Mouse (Mus musculus): ENCODE results near the gene Cabp2. TPM values are rescaled to one million over a fixed set of nuclear protein-coding genes. Genes with fewer than 3 reads are reported as not detected.
"Not testable (repeated sequence)": the region's sequence is repeated elsewhere in the genome, so short reads cannot be mapped to it uniquely, and the experiment has no call there.

Gene Cabp2
- polyA plus RNA-seq, 1 experiment from 2014 or later = 1.7 TPM

DNA sequence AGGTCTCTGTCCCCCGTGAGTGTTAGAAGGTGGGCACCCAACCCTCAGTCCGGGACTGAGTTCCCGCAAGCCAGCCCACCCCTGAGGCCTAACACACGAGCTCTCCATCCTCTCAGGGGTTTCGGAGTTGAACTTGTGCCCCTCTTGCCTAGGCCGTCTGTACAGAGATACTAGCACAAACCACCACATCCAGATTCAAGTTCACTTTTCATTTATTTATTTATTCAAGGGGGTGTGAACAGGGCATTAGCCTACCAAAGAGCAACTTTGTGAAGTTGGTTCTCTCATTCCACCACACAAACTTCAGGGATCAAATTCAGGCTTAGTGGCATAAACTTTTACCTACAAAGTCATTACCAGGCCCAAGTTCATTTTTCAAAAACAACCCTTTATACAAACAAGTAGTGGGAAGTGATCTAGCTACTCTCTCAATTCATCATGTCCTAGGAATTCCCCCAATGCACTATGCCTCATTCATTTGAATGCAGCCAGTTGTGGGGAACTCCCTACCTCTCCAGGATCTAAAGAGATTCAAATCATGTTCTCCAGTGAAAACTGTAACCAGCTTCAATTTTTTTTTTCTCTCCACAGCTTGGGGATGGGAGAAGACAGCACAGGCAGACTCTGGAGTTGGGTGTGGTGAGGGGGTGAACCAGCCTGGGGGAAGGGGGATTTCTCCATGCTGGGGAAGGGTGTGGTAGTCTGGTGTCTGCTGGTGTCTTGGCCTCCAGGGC is 54.0 kb downstream of the Cabp2 start:
- not testable (repeated sequence) for H3K4me3 ChIP-seq (replicated peaks); H3K9ac ChIP-seq; H3K27ac ChIP-seq; H3K9me3 ChIP-seq; H3K27me3 ChIP-seq (replicated peaks); H3K4me1 ChIP-seq (replicated peaks); ATAC-seq; H3K4me2 ChIP-seq (replicated peaks)
- peaks cover 12% of the 10 kb centered on the region for H3K36me3 ChIP-seq
- 83% methylated on average over 6 of the region's 6 CpGs for WGBS

DNA sequence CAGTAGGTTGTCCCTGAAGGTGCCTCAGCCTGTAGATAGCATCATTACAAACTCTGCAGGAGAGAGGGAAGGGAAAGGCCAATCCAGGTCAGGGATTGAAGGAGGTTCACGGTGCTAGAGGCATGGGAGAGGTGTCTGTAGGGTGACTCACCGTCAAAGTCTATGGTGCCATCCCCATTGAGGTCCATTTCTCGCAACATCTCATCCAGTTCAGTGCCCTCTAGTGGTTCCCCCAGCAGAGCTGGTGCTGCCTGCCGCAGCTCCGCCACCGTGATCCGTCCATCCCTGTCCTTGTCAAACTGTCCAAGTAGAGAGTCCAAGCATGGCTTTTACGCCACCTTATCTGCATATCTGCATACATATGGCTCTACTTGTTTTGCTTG is 54.6 kb downstream of the Cabp2 start:
- not testable (repeated sequence) for H3K4me1 ChIP-seq (replicated peaks); H3K27me3 ChIP-seq (replicated peaks); H3K27ac ChIP-seq; H3K4me3 ChIP-seq (replicated peaks); H3K4me2 ChIP-seq (replicated peaks); H3K9me3 ChIP-seq; H3K9ac ChIP-seq
- peaks cover 12% of the 10 kb centered on the region for H3K36me3 ChIP-seq
- peak; percentile 50 for ATAC-seq
- 20% methylated on average over 8 of the region's 8 CpGs for WGBS

- Histone ChIP-seq H3K36me3 (peaks cover 12% of the 10 kb centered on the region), H3K4me2 (replicated peaks) (no peak overlapping the region), H3K27ac (no peak overlapping the region), H3K4me3 (replicated peaks) (no peak overlapping the region), H3K4me1 (replicated peaks) (no peaks in the 10 kb centered on the region), H3K9ac (no peak overlapping the region), H3K27me3 (replicated peaks) (no peaks in the 10 kb centered on the region), H3K9me3 (no peaks in the 10 kb centered on the region)
- ATAC-seq = no peak
- 81% methylated on average over 5 of the region's 5 CpGs for WGBS
Observed at GRCm38 (mm10) chr19:4136463-4136862, 55.1 kb downstream of the Cabp2 start.

Other genes starting within 250 kb of the Cabp2 start
- 63.3 and 68.5 TPM in 2 replicates for gene Chka, start 229.8 kb upstream of the Cabp2 start, polyA plus RNA-seq (2015; fragmentation: Nextera tagmentation; extraction: Ambion mirVana)
- 50.9 and 56.3 TPM in 2 replicates for gene Tcirg1, start 174.4 kb upstream of the Cabp2 start, polyA plus RNA-seq (2015; fragmentation: Nextera tagmentation; extraction: Ambion mirVana)
- gene Ndufs8, start 168.8 kb upstream of the Cabp2 start, polyA plus RNA-seq (2015; fragmentation: Nextera tagmentation; extraction: Ambion mirVana) = 342 and 413 TPM in 2 replicates
- gene Aldh3b1, start 151.8 kb upstream of the Cabp2 start, polyA plus RNA-seq (2015; fragmentation: Nextera tagmentation; extraction: Ambion mirVana) = 2.3 and 2.4 TPM in 2 replicates
- gene Unc93b1, start 146.4 kb upstream of the Cabp2 start, polyA plus RNA-seq (2015; fragmentation: Nextera tagmentation; extraction: Ambion mirVana) = 20.2 and 21.8 TPM in 2 replicates
- gene Aldh3b3, start 122.9 kb upstream of the Cabp2 start, polyA plus RNA-seq (2015; fragmentation: Nextera tagmentation; extraction: Ambion mirVana) = not detected in 2 replicates
- gene Aldh3b2, start 109.2 kb upstream of the Cabp2 start, polyA plus RNA-seq (2015; fragmentation: Nextera tagmentation; extraction: Ambion mirVana) = 0.78 and 0.84 TPM in 2 replicates
- 12.8 and 14.2 TPM in 2 replicates for gene Acy3, start 95.0 kb upstream of the Cabp2 start, polyA plus RNA-seq (2015; fragmentation: Nextera tagmentation; extraction: Ambion mirVana)
- gene Tbx10, start 88.8 kb upstream of the Cabp2 start, polyA plus RNA-seq (2015; fragmentation: Nextera tagmentation; extraction: Ambion mirVana) = 0.35 and 0.38 TPM in 2 replicates
- gene Nudt8, start 81.0 kb upstream of the Cabp2 start, polyA plus RNA-seq (2015; fragmentation: Nextera tagmentation; extraction: Ambion mirVana) = 33.8 and 35.9 TPM in 2 replicates
- 2.1 and 2.6 TPM in 2 replicates for gene Gm49405, start 81.0 kb upstream of the Cabp2 start, polyA plus RNA-seq (2015; fragmentation: Nextera tagmentation; extraction: Ambion mirVana)
- gene Doc2g, start 78.3 kb upstream of the Cabp2 start, polyA plus RNA-seq (2015; fragmentation: Nextera tagmentation; extraction: Ambion mirVana) = 2.8 and 3.8 TPM in 2 replicates
- 241 and 274 TPM in 2 replicates for gene Ndufv1, start 68.8 kb upstream of the Cabp2 start, polyA plus RNA-seq (2015; fragmentation: Nextera tagmentation; extraction: Ambion mirVana)
- gene Gstp1, start 43.6 kb upstream of the Cabp2 start, polyA plus RNA-seq (2015; fragmentation: Nextera tagmentation; extraction: Ambion mirVana) = 973 and 1,014 TPM in 2 replicates
- gene Gstp2, start 35.6 kb upstream of the Cabp2 start, polyA plus RNA-seq (2015; fragmentation: Nextera tagmentation; extraction: Ambion mirVana) = 24.3 and 35.8 TPM in 2 replicates
- gene Gstp3, start 22.0 kb upstream of the Cabp2 start, polyA plus RNA-seq (2015; fragmentation: Nextera tagmentation; extraction: Ambion mirVana) = 6.9 and 9.2 TPM in 2 replicates
- gene Cdk2ap2, start 15.6 kb downstream of the Cabp2 start, polyA plus RNA-seq (2015; fragmentation: Nextera tagmentation; extraction: Ambion mirVana) = 127 and 147 TPM in 2 replicates
- 13.8 and 20.9 TPM in 2 replicates for gene Pitpnm1, start 18.4 kb downstream of the Cabp2 start, polyA plus RNA-seq (2015; fragmentation: Nextera tagmentation; extraction: Ambion mirVana)
- 75.0 and 80.7 TPM in 2 replicates for gene Aip, start 44.3 kb downstream of the Cabp2 start, polyA plus RNA-seq (2015; fragmentation: Nextera tagmentation; extraction: Ambion mirVana)
- not detected in 2 replicates for gene Gpr152, start 58.2 kb downstream of the Cabp2 start, polyA plus RNA-seq (2015; fragmentation: Nextera tagmentation; extraction: Ambion mirVana)
- 0.09 and 0.19 TPM in 2 replicates for gene Cabp4, start 62.5 kb downstream of the Cabp2 start, polyA plus RNA-seq (2015; fragmentation: Nextera tagmentation; extraction: Ambion mirVana)
- gene Coro1b, start 67.0 kb downstream of the Cabp2 start, polyA plus RNA-seq (2015; fragmentation: Nextera tagmentation; extraction: Ambion mirVana) = 207 and 214 TPM in 2 replicates
- gene Ptprcap, start 72.0 kb downstream of the Cabp2 start, polyA plus RNA-seq (2015; fragmentation: Nextera tagmentation; extraction: Ambion mirVana) = 3.9 and 5.4 TPM in 2 replicates
- 40.7 and 41.9 TPM in 2 replicates for gene Rps6kb2, start 81.8 kb downstream of the Cabp2 start, polyA plus RNA-seq (2015; fragmentation: Nextera tagmentation; extraction: Ambion mirVana)
- gene Carns1, start 93.9 kb downstream of the Cabp2 start, polyA plus RNA-seq (2015; fragmentation: Nextera tagmentation; extraction: Ambion mirVana) = 1.7 and 2.0 TPM in 2 replicates
- gene Tbc1d10c, start 109.7 kb downstream of the Cabp2 start, polyA plus RNA-seq (2015; fragmentation: Nextera tagmentation; extraction: Ambion mirVana) = 3.5 TPM in 2 replicates
- gene Ppp1ca, start 110.5 kb downstream of the Cabp2 start, polyA plus RNA-seq (2015; fragmentation: Nextera tagmentation; extraction: Ambion mirVana) = 757 and 779 TPM in 2 replicates
- 29.3 and 30.5 TPM in 2 replicates for gene Rad9a, start 120.1 kb downstream of the Cabp2 start, polyA plus RNA-seq (2015; fragmentation: Nextera tagmentation; extraction: Ambion mirVana)
- gene Clcf1, start 132.7 kb downstream of the Cabp2 start, polyA plus RNA-seq (2015; fragmentation: Nextera tagmentation; extraction: Ambion mirVana) = 5.7 and 5.9 TPM in 2 replicates
- not detected in 2 replicates for gene AC109138.7, start 132.8 kb downstream of the Cabp2 start, polyA plus RNA-seq (2015; fragmentation: Nextera tagmentation; extraction: Ambion mirVana)
- 35.0 and 40.8 TPM in 2 replicates for gene Pold4, start 150.3 kb downstream of the Cabp2 start, polyA plus RNA-seq (2015; fragmentation: Nextera tagmentation; extraction: Ambion mirVana)
- gene Ssh3, start 187.6 kb downstream of the Cabp2 start, polyA plus RNA-seq (2015; fragmentation: Nextera tagmentation; extraction: Ambion mirVana) = 22.2 and 24.8 TPM in 2 replicates
- 5.3 and 5.7 TPM in 2 replicates for gene Ankrd13d, start 201.6 kb downstream of the Cabp2 start, polyA plus RNA-seq (2015; fragmentation: Nextera tagmentation; extraction: Ambion mirVana)
- 18.2 and 18.3 TPM in 2 replicates for gene Grk2, start 224.6 kb downstream of the Cabp2 start, polyA plus RNA-seq (2015; fragmentation: Nextera tagmentation; extraction: Ambion mirVana)

Measured in intestine, embryonic 15.5 days (tissue).